Comparison of ENCODE assay signal across 8 mouse cellular contexts in the genomic region with DNA sequence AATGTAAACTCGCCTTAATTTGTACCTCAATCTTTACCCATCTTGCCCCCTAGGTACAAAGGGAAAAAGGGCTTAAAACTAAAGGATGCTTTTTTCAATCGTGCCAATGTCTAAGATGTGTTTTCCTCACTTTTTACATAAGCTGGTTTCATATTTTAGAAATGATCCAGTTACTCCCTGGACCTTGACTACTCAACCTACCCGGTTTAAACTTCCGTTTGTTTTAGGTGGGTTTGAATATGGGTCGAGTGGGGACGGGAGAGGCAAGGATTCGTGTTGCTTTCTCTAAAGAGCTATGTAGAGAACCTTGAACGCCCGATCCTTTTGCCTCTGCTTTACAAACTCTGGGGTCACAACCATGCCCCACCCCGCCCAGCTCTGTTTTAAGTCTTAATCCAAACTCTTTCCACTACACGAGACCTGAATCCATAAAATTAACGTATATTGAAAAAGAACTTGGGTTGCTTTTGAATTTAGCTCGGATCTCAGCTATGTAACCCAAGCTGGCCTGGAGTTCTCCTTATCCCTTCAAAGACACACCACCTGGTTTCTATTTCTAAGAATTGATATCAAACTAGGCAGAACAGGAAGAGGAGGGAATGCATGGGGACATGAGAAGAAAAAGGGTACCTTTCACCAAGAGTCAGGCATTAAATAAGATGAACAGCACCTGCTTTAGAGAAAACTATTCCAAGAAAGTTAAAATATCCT. TPM values are rescaled to one million over a fixed set of nuclear protein-coding genes. Genes with fewer than 3 reads are reported as not detected.
A peak's percentile ranks its signal among the peaks of the same experiment; 100 is the strongest.
DNase-seq lines count a peak whose midpoint lies in the region; ATAC-seq and TF ChIP-seq lines count a peak whose summit lies in the region.

No protein-coding gene starts in this region.

- H3K4me3 ChIP-seq in lung, embryonic 14.5 days (ENCODE audit: low read depth, low read length) = peak overlapping the region; percentile 96
- peak overlapping the region; percentile 96 for H3K4me3 ChIP-seq in embryonic facial prominence, embryonic 13.5 days
- peak overlapping the region; percentile 78; the same call in 1 of the 2 replicates for H3K4me3 ChIP-seq in hindbrain, postnatal 0 days (ENCODE audit: low read length)

- no peak for DNase-seq in lung, embryonic 14.5 days
- no peak for DNase-seq in lung, postnatal 14 days
- no peak for DNase-seq in hindbrain, postnatal 0 days (ENCODE audit: low spot score)
- peak; percentile 15 for DNase-seq in neural tube, embryonic 10.5 days (ENCODE audit: extremely low spot score, low spot score)
- no peak for DNase-seq in frontal cortex, postnatal 36 days (ENCODE audit: low spot score in 2 of 2)
- DNase-seq in left cerebral cortex, postnatal 14 days (ENCODE audit: low spot score in 2 of 2) = no peak
- no peak for DNase-seq in thymus, postnatal 4 days

- no peaks in the 10 kb centered on the region for H3K9me3 ChIP-seq in lung, embryonic 14.5 days (ENCODE audit: low read depth, low read length)
- H3K9me3 ChIP-seq in embryonic facial prominence, embryonic 13.5 days = no peaks in the 10 kb centered on the region
- no peaks in the 10 kb centered on the region for H3K9me3 ChIP-seq in hindbrain, postnatal 0 days (ENCODE audit: low read length)

- no peak for TF ChIP-seq CTCF in lung, embryonic 14.5 days (IDR thresholded peaks at IDR 0.05; ENCODE audit: low read depth)
- TF ChIP-seq CTCF in hindbrain, postnatal 0 days (IDR thresholded peaks at IDR 0.05; ENCODE audit: low read depth) = no peak

- H3K4me1 ChIP-seq in lung, embryonic 14.5 days (ENCODE audit: insufficient read depth) = no peaks in the 10 kb centered on the region
- H3K4me1 ChIP-seq in embryonic facial prominence, embryonic 13.5 days = peaks cover 11% of the 10 kb centered on the region
- H3K4me1 ChIP-seq in hindbrain, postnatal 0 days (ENCODE audit: insufficient read depth, low read length) = 0 out of 2 replicates have a peak, but pooled peaks cover 7% of the 10 kb centered on the region

- no peak for ATAC-seq in lung, embryonic 14.5 days (ENCODE audit: insufficient read depth)
- ATAC-seq in embryonic facial prominence, embryonic 13.5 days (ENCODE audit: insufficient number of reproducible peaks, insufficient read depth, low FRiP score, low TSS enrichment, low read depth) = no peak
- no peak for ATAC-seq in hindbrain, postnatal 0 days

- intact Hi-C loops in left cerebral cortex, postnatal 14 days (cut with DNase I) = loop anchor here (2.0 to 10.0 kb wide), 2 partner anchors 194 to 234 kb away; no protein-coding TSS in a partner anchor

- H3K36me3 ChIP-seq in lung, embryonic 14.5 days (ENCODE audit: insufficient read depth) = no peaks in the 10 kb centered on the region
- no peaks in the 10 kb centered on the region for H3K36me3 ChIP-seq in embryonic facial prominence, embryonic 13.5 days
- H3K36me3 ChIP-seq in hindbrain, postnatal 0 days (ENCODE audit: insufficient read depth, low read length) = no peaks in the 10 kb centered on the region

- H3K9ac ChIP-seq in lung, embryonic 14.5 days = no peak overlapping the region
- H3K9ac ChIP-seq in embryonic facial prominence, embryonic 13.5 days = no peak overlapping the region
- H3K9ac ChIP-seq in hindbrain, postnatal 0 days (replicated peaks; ENCODE audit: low read length) = no peak overlapping the region

- H3K27ac ChIP-seq in lung, embryonic 14.5 days (ENCODE audit: low read depth) = no peak overlapping the region
- 0 out of 2 replicates have a peak overlapping the region, but pooled peaks have one; percentile 91 for H3K27ac ChIP-seq in embryonic facial prominence, embryonic 13.5 days
- H3K27ac ChIP-seq in hindbrain, postnatal 0 days = no peak overlapping the region

- H3K27me3 ChIP-seq in lung, embryonic 14.5 days (ENCODE audit: insufficient read depth, low read length) = peaks cover 20% of the 10 kb centered on the region
- H3K27me3 ChIP-seq in embryonic facial prominence, embryonic 13.5 days = peaks cover 34% of the 10 kb centered on the region
- H3K27me3 ChIP-seq in hindbrain, postnatal 0 days (ENCODE audit: insufficient read depth, low read length) = peaks cover 12% of the 10 kb centered on the region; the same call in 1 of the 2 replicates

- 22% methylated on average over 13 of the region's 13 CpGs for WGBS in lung, embryonic 14.5 days
- 11% methylated on average over 13 of the region's 13 CpGs for WGBS in embryonic facial prominence, embryonic 13.5 days
- WGBS in hindbrain, postnatal 0 days = 30% methylated on average over 13 of the region's 13 CpGs

- peak overlapping the region; percentile 82 for H3K4me2 ChIP-seq in lung, embryonic 14.5 days
- H3K4me2 ChIP-seq in embryonic facial prominence, embryonic 13.5 days = peak overlapping the region; percentile 71
- H3K4me2 ChIP-seq in hindbrain, postnatal 0 days (ENCODE audit: low read depth, low read length) = peak overlapping the region; percentile 60

RNA-seq across cellular contexts. Expression of a gene that starts 1.3 kb away (rescaled TPM):
- polyA plus RNA-seq in lung, embryonic 14.5 days (2014; fragmentation: Nextera tagmentation; extraction: Ambion mirVana) = 92.2 and 97.4 TPM in 2 replicates
- polyA plus RNA-seq in embryonic facial prominence, embryonic 13.5 days (2015; fragmentation: Nextera tagmentation; extraction: Ambion mirVana) = 101 and 110 TPM in 2 replicates
- 37.3 and 39.0 TPM in 2 replicates for total RNA-seq in hindbrain, postnatal 0 days (2014; rRNA removed)
- 73.0 and 73.1 TPM in 2 replicates for polyA plus RNA-seq in hindbrain, postnatal 0 days (2015; fragmentation: Nextera tagmentation; extraction: Ambion mirVana)
- 10 to 100 TPM; 77.6 to 79.6 TPM for total RNA-seq in left cerebral cortex, postnatal 14 days (2021)

RNA-seq across cellular contexts. Expression of a gene that starts 58.5 kb away (rescaled TPM):
- not detected in 2 replicates for polyA plus RNA-seq in lung, embryonic 14.5 days (2014; fragmentation: Nextera tagmentation; extraction: Ambion mirVana)
- not detected in 2 replicates for polyA plus RNA-seq in embryonic facial prominence, embryonic 13.5 days (2015; fragmentation: Nextera tagmentation; extraction: Ambion mirVana)
- total RNA-seq in hindbrain, postnatal 0 days (2014; rRNA removed) = not detected in 2 replicates
- polyA plus RNA-seq in hindbrain, postnatal 0 days (2015; fragmentation: Nextera tagmentation; extraction: Ambion mirVana) = not detected in 2 replicates
- total RNA-seq in left cerebral cortex, postnatal 14 days (2021) = not detected
